Mouse (Mus musculus) embryonic facial prominence, embryonic 10.5 days (tissue): ENCODE results near the gene Gm5039. TPM values are rescaled to one million over a fixed set of nuclear protein-coding genes. Genes with fewer than 3 reads are reported as not detected.
"Not testable (repeated sequence)": the region's sequence is repeated elsewhere in the genome, so short reads cannot be mapped to it uniquely, and the experiment has no call there.

ENCODE experiments used
- DNase-seq: peaks from one replicate; pipeline ENCODE4 v3.0.0-alpha.2; 2017; ENCODE audit warnings: low spot score
- H3K27ac ChIP-seq: fragments of 300-500 bp; sonication (generic); replicated peaks from 2 replicates; pipeline ENCODE4 v1.5.1; 2016; ENCODE audit warnings: mild to moderate bottlenecking
- H3K27me3 ChIP-seq: fragments of 300-500 bp; sonication (generic); replicated peaks from 2 replicates; pipeline ENCODE4 v1.6.1; 2016; ENCODE audit warnings: low read depth, mild to moderate bottlenecking; ENCODE audit not compliant: poor library complexity, severe bottlenecking
- H3K36me3 ChIP-seq: fragments of 300-500 bp; sonication (generic); replicated peaks from 2 replicates; pipeline ENCODE4 v1.6.1; 2016; ENCODE audit warnings: mild to moderate bottlenecking, moderate library complexity
- H3K4me1 ChIP-seq: fragments of 300-500 bp; sonication (generic); 2 replicates; pipeline ENCODE4 v1.6.1; 2016
- H3K4me3 ChIP-seq: fragments of 300-500 bp; sonication (generic); 2 replicates; pipeline ENCODE4 v1.5.1; 2016; ENCODE audit warnings: mild to moderate bottlenecking, moderate library complexity
- H3K9me3 ChIP-seq: fragments of 300-500 bp; sonication (generic); 2 replicates; pipeline ENCODE4 v1.6.1; 2016; ENCODE audit warnings: mild to moderate bottlenecking
- WGBS: fragments of 180-500 bp; shearing (Covaris S2); methylation state at CpG from one replicate; pipeline ENCODE4 v1.1.7; 2016; 5-methylcytosine and 5-hydroxymethylcytosine counted together
- polyA plus RNA-seq: library from polyadenylated mRNA; unstranded; fragments of >200 nt; fragmentation: Nextera tagmentation; extraction: Ambion mirVana; gene quantifications from 2 replicates; pipeline ENCODE4 v1.2.1, GENCODE M21; 2016

The Gm5039 gene
- polyA plus RNA-seq, 1 experiment from 2014 or later = not detected

DNA sequence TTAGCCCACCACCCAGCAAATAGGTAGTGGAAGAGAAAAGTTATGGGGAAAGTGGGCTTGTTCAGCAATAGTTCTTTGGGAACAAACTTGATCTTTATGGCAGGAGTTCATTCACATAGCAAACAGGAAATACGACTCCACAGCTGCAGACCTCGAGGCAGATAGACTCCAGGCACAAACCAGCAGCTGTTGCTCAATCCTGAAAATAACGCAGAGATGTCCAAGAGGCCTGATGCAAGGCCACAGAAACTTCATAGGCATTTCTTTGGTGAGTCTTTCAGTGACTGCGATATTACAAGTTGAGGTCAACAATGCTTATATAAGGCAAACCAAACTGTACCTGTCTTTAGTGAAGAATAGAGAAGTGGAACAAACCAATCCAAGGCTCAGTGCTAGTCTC is 30.7 kb downstream of the Gm5039 start:
- WGBS = 76% methylated on average over 4 of the region's 4 CpGs
- not testable (repeated sequence) for DNase-seq

DNA sequence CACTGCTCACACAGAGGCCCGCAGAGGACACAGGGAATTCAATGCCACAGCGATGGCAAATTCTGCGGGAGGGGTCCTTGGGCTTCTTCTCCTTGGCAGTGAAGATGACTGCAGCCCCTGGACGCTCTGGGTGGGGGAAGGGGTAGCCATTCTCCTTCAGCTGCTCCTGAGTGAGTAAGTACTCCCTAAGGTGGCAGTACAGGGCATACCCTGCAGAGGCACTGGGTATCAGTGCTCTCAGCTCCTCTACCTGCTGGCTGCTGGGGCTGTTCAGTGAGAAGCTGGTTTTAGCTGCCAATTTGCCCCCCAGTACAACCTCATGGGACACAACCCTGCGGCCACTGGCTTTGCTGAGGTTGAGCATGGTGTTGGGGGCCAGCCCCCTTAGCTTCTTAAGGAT is 38.6 kb downstream of the Gm5039 start:
- not testable (repeated sequence) for H3K4me1 ChIP-seq, H3K4me3 ChIP-seq, H3K27ac ChIP-seq, H3K27me3 ChIP-seq, DNase-seq, H3K36me3 ChIP-seq, H3K9me3 ChIP-seq
- WGBS = 95% methylated on average over 4 of the region's 5 CpGs

More for the DNA sequence above, 30.7 kb downstream of the Gm5039 start:
- not testable (repeated sequence) for H3K27me3 ChIP-seq, H3K9me3 ChIP-seq, H3K4me1 ChIP-seq, H3K27ac ChIP-seq, H3K4me3 ChIP-seq, H3K36me3 ChIP-seq

DNA sequence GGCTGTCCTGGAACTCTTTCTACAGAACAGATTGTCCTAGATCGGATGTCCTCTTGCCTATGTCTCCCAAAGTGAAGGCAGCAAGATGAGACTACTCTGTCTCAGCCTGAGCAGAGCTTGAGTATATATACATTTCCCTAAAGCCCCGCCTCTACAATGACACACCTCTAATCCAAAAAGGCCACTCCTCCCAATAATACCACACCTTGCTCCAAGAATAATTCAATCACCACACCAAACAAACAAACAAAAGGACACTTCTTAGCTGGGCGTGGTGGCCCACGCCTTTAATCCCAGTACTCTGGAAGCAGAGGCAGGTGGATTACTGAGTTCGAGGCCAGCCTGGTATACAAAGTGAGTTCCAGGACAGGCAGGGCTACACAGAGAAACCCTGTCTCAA is 49.4 kb downstream of the Gm5039 start, which contains the start of gene Gm5662:
Gene Gm5662 (minus strand): TSS at position 101 of the 400 bp plus-strand sequence.
- not testable (repeated sequence) for H3K4me1 ChIP-seq, H3K27ac ChIP-seq, DNase-seq, H3K4me3 ChIP-seq, H3K9me3 ChIP-seq, H3K36me3 ChIP-seq, H3K27me3 ChIP-seq
- 86% methylated on average over 5 of the region's 5 CpGs for WGBS

Other genes starting within 250 kb of the Gm5039 start
- not detected in 2 replicates for gene Gm16368, start 240.3 kb downstream of the Gm5039 start, polyA plus RNA-seq
- gene Gm10436, start 141.9 kb downstream of the Gm5039 start, polyA plus RNA-seq = not detected in 2 replicates
- not detected in 2 replicates for gene Gm8332, start 73.9 kb downstream of the Gm5039 start, polyA plus RNA-seq
- gene Gm5662, start 49.5 kb downstream of the Gm5039 start, polyA plus RNA-seq = not detected in 2 replicates
- gene Adck1, start 36.5 kb upstream of the Gm5039 start, polyA plus RNA-seq = 21.8 and 23.7 TPM in 2 replicates